ENCODE assay signal across 32 mouse cellular contexts in the genomic region with DNA sequence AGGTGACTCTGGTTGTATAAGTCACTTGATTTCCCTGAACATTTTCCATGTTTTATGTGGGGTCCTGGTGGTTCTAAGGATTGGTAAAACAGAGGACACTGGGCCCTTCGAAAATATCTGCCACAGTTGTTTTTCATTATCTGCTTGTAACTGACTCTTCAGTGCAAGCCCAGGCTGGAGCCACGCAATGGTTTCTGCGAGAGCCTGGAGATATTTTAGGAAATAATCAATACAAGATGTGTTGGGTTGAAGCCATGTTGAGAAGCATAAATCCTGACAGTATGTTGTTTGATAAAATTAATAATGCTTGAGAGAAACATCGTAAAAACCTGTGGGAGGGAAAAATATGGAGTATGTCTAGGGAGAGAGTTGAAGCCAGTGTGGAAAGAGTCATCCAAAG. TPM values are rescaled to one million over a fixed set of nuclear protein-coding genes. Genes with fewer than 3 reads are reported as not detected.
DNase-seq lines count a peak whose midpoint lies in the region; ATAC-seq and TF ChIP-seq lines count a peak whose summit lies in the region.
"Had no signal": no experiment of that assay in that cellular context is flagged by ENCODE, and none has a peak within 500 bp of the region (broad histone marks: within the 10 kb centered on the region; RNA-seq: fewer than 3 reads in every experiment).

No protein-coding gene starts in this region.

- no peaks in the 10 kb centered on the region for H3K36me3 ChIP-seq in embryonic facial prominence, embryonic 13.5 days
- no peaks in the 10 kb centered on the region for H3K36me3 ChIP-seq in limb, embryonic 15.5 days
- no peaks in the 10 kb centered on the region for H3K36me3 ChIP-seq in stomach, postnatal 0 days (ENCODE audit: control insufficient read depth, insufficient read depth, low read length)
- H3K36me3 ChIP-seq: forebrain, embryonic 10.5 days; G1E; kidney, embryonic 15.5 days; neural tube, embryonic 12.5 days had no signal

- H3K4me1 ChIP-seq in embryonic facial prominence, embryonic 13.5 days = peaks cover 19% of the 10 kb centered on the region
- 0 out of 2 replicates have a peak, but pooled peaks cover 3% of the 10 kb centered on the region for H3K4me1 ChIP-seq in limb, embryonic 15.5 days
- no peaks in the 10 kb centered on the region for H3K4me1 ChIP-seq in stomach, postnatal 0 days (replicated peaks; ENCODE audit: control insufficient read depth, insufficient read depth)
- H3K4me1 ChIP-seq: kidney, embryonic 15.5 days; neural tube, embryonic 12.5 days had no signal

- no peaks in the 10 kb centered on the region for H3K9me3 ChIP-seq in embryonic facial prominence, embryonic 13.5 days
- H3K9me3 ChIP-seq in limb, embryonic 15.5 days = no peaks in the 10 kb centered on the region
- H3K9me3 ChIP-seq in stomach, postnatal 0 days (ENCODE audit: control insufficient read depth, low read length) = no peaks in the 10 kb centered on the region
- H3K9me3 ChIP-seq: forebrain, embryonic 10.5 days; G1E; kidney, embryonic 15.5 days; neural tube, embryonic 12.5 days had no signal

- 28% methylated on average over 4 of the region's 4 CpGs for WGBS in embryonic facial prominence, embryonic 13.5 days
- 37% methylated on average over 4 of the region's 4 CpGs for WGBS in limb, embryonic 15.5 days
- WGBS in stomach, postnatal 0 days = 68% methylated on average over 4 of the region's 4 CpGs

- H3K4me3 ChIP-seq in embryonic facial prominence, embryonic 13.5 days = no peak overlapping the region
- H3K4me3 ChIP-seq in limb, embryonic 15.5 days = no peak overlapping the region
- H3K4me3 ChIP-seq in stomach, postnatal 0 days (ENCODE audit: low read depth, low read length) = no peak overlapping the region
- H3K4me3 ChIP-seq: forebrain, embryonic 10.5 days; kidney, embryonic 15.5 days; myocyte; neural tube, embryonic 12.5 days had no signal

- H3K4me2 ChIP-seq in embryonic facial prominence, embryonic 13.5 days = no peak overlapping the region
- H3K4me2 ChIP-seq in limb, embryonic 15.5 days = no peak overlapping the region
- no peak overlapping the region for H3K4me2 ChIP-seq in stomach, postnatal 0 days (replicated peaks; ENCODE audit: low read depth)
- H3K4me2 ChIP-seq: kidney, embryonic 15.5 days; midbrain, embryonic 11.5 days; neural tube, embryonic 12.5 days had no signal

- no peak for ATAC-seq in embryonic facial prominence, embryonic 13.5 days (ENCODE audit: insufficient number of reproducible peaks, insufficient read depth, low FRiP score, low TSS enrichment, low read depth)
- peak; percentile 58; the same call in 1 of the 2 replicates for ATAC-seq in limb, embryonic 15.5 days (ENCODE audit: insufficient number of reproducible peaks, low FRiP score, low TSS enrichment, low read depth)
- ATAC-seq in stomach, postnatal 0 days (ENCODE audit: low FRiP score, low TSS enrichment) = no peak
- no peak for ATAC-seq in megakaryocyte progenitor cell, adult 5-6 weeks (replicated peaks; ENCODE audit: poor library complexity)
- ATAC-seq: forebrain, postnatal 0 days; hindbrain, embryonic 16.5 days; midbrain, embryonic 16.5 days; Patski had no signal

- no peak overlapping the region for H3K9ac ChIP-seq in embryonic facial prominence, embryonic 13.5 days
- H3K9ac ChIP-seq in limb, embryonic 15.5 days = no peak overlapping the region
- no peak overlapping the region for H3K9ac ChIP-seq in stomach, postnatal 0 days (ENCODE audit: low read length)
- H3K9ac ChIP-seq: forebrain, postnatal 0 days; kidney, embryonic 15.5 days; liver, embryonic 14.5 days; neural tube, embryonic 12.5 days had no signal

- DNase-seq in 3T3-L1 (ENCODE audit: low read depth, low spot score) (peak; percentile 49), NIH3T3 (ENCODE audit: low read depth) (peak; percentile 88)
- DNase-seq in stomach, postnatal 0 days (ENCODE audit: low spot score) = no peak
- DNase-seq: adrenal gland, postnatal 25 days; cerebellum, adult 11-12 months; cerebellum, adult 9-11 months; forebrain, postnatal 0 days; gastrocnemius, postnatal 10 days; heart, postnatal 14 days; kidney, adult 18-20 months; kidney, postnatal 36 days; liver; lung, adult 2 months; lung, postnatal 14 days; right cerebral cortex, postnatal 4 days had no signal

- peak overlapping the region; percentile 58 for H3K27ac ChIP-seq in embryonic facial prominence, embryonic 13.5 days
- no peak overlapping the region for H3K27ac ChIP-seq in limb, embryonic 15.5 days
- no peak overlapping the region for H3K27ac ChIP-seq in stomach, postnatal 0 days (replicated peaks)
- H3K27ac ChIP-seq: forebrain, embryonic 10.5 days; kidney, embryonic 15.5 days; liver, embryonic 14.5 days; neural tube, embryonic 12.5 days had no signal

- no peaks in the 10 kb centered on the region for H3K27me3 ChIP-seq in embryonic facial prominence, embryonic 13.5 days
- H3K27me3 ChIP-seq in limb, embryonic 15.5 days = no peaks in the 10 kb centered on the region
- no peaks in the 10 kb centered on the region for H3K27me3 ChIP-seq in stomach, postnatal 0 days (ENCODE audit: control insufficient read depth, insufficient read depth, low read length)
- H3K27me3 ChIP-seq: kidney, embryonic 15.5 days; neural tube, embryonic 12.5 days had no signal

- no peak for TF ChIP-seq EP300 in stomach, postnatal 0 days (optimal IDR thresholded peaks at IDR 0.05)

- TF ChIP-seq CTCF in stomach, postnatal 0 days (IDR thresholded peaks at IDR 0.05; ENCODE audit: low read depth) = no peak

RNA-seq across cellular contexts. Expression of a gene that starts 25.7 kb away (rescaled TPM):
- polyA plus RNA-seq in embryonic facial prominence, embryonic 13.5 days (2015; fragmentation: Nextera tagmentation; extraction: Ambion mirVana) = not detected in 2 replicates
- 0.09 TPM in 1 of 2 replicates, not detected in the other for polyA plus RNA-seq in limb, embryonic 15.5 days (2015; fragmentation: Nextera tagmentation; extraction: Ambion mirVana)
- 0.13 and 0.17 TPM in 2 replicates for polyA plus RNA-seq in stomach, postnatal 0 days (2015; fragmentation: Nextera tagmentation; extraction: Ambion mirVana)
- total RNA-seq in megakaryocyte progenitor cell, adult 5-6 weeks (2015) = not detected in 2 replicates
- total RNA-seq in megakaryocyte progenitor cell, adult 5-6 weeks (2017) = 0.10 TPM in 1 of 2 replicates, not detected in the other
- total RNA-seq: forebrain, postnatal 0 days; heart, postnatal 14 days; layer of hippocampus, adult 8-10 months; layer of hippocampus, postnatal 25 days; left cerebral cortex, adult 8-10 months; left cerebral cortex, postnatal 36 days had no signal
- polyA plus RNA-seq: liver, embryonic 14.5 days; midbrain, embryonic 16.5 days; neural tube, embryonic 12.5 days had no signal

RNA-seq across cellular contexts. Expression of a gene that starts 32.7 kb away (rescaled TPM):
- polyA plus RNA-seq in embryonic facial prominence, embryonic 13.5 days (2015; fragmentation: Nextera tagmentation; extraction: Ambion mirVana) = 52.3 and 54.2 TPM in 2 replicates
- 34.7 and 36.8 TPM in 2 replicates for polyA plus RNA-seq in limb, embryonic 15.5 days (2015; fragmentation: Nextera tagmentation; extraction: Ambion mirVana)
- 5.3 and 6.5 TPM in 2 replicates for polyA plus RNA-seq in stomach, postnatal 0 days (2015; fragmentation: Nextera tagmentation; extraction: Ambion mirVana)
- total RNA-seq in megakaryocyte progenitor cell, adult 5-6 weeks (2015) = 60.6 and 75.7 TPM in 2 replicates
- total RNA-seq in megakaryocyte progenitor cell, adult 5-6 weeks (2017) = 55.3 and 65.0 TPM in 2 replicates
